Mouse (Mus musculus) induced T-regulatory cell, adult 2 months (primary cell): ENCODE measurements around the gene Gm17689.

Experiments
- DNase-seq: peaks from one replicate; pipeline ENCODE4 v3.0.0-alpha.2; 2012; ENCODE audit warnings: low read depth

Gene Gm17689

GRCm38 (mm10) chr9:36582535-36582934 is at the start of gene Gm17689:
Gene Gm17689, minus strand, starts transcription at chr9:36582635.
- no peak for DNase-seq

DNA sequence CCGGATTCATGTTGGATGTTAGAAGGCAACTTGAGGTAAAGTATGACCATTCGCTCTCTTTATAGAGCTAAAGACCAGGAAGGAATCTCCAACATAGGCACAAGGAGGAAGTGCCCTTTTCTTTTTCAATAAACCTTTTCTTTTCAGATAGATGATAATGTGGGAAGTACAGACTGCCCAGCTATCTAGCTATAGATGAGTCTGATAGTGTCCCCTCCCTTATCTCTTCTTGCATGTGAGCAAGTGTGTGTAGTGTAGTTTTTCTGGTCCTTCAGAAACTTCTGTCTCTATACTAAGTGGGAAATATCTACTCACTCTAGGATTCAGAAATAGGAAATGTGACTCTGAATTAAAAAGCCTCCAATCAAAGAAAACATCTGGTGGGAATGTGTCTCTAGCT is 40.6 kb downstream of the Gm17689 start, which contains the start of gene Gm5615:
TSS of gene Gm5615 (minus strand) at position 101 of the 400 bp plus-strand sequence.
- DNase-seq, result no peak
